Mouse (Mus musculus) granulocyte monocyte progenitor cell, adult 5-6 weeks (primary cell): ENCODE results near the gene Faim. TPM values are rescaled to one million over a fixed set of nuclear protein-coding genes. Genes with fewer than 3 reads are reported as not detected.

Experiments used
- ATAC-seq: replicated peaks from 2 replicates; pipeline ENCODE4 v1.8.0; 2016; ENCODE audit warnings: mild to moderate bottlenecking, moderate TSS enrichment, inconsistent platforms; ENCODE audit not compliant: poor library complexity, severe bottlenecking
- total RNA-seq, 2 experiments: library from RNA; stranded (forward) in 1 of 2; stranded (reverse) in 1 of 2; fragments of 200-712, 200-1000 nt in 1 of 2; fragments of >200 nt in 1 of 2; fragmentation: Nextera tagmentation in 1 of 2; gene quantifications; 2 replicates each; pipeline ENCODE4 v1.2.3; 2014 to 2017

Gene Faim
- total RNA-seq, 2 experiments from 2014 or later: 22.2 to 98.8 TPM

GRCm38 (mm10) chr9:99041994-99042393 is 55.8 kb downstream of the Faim start:
- no peak for ATAC-seq

- no peak for ATAC-seq
Observed at GRCm38 (mm10) chr9:99042641-99043040, 56.5 kb downstream of the Faim start.

GRCm38 (mm10) chr9:99044761-99045160 is 58.6 kb downstream of the Faim start:
- ATAC-seq: no peak

GRCm38 (mm10) chr9:99048724-99049250 is 62.6 kb downstream of the Faim start:
- peak; percentile 84 for ATAC-seq

GRCm38 (mm10) chr9:99049760-99050159 is 63.6 kb downstream of the Faim start:
- ATAC-seq: no peak

Other genes starting within 250 kb of the Faim start
- gene Prr23a1, start 143.9 kb upstream of the Faim start, total RNA-seq (2014; fragmentation: Nextera tagmentation): not detected in 2 replicates
- not detected in 2 replicates for gene Prr23a1, start 143.9 kb upstream of the Faim start, total RNA-seq (2017)
- not detected in 2 replicates for gene Prr23a2, start 129.9 kb upstream of the Faim start, total RNA-seq (2014; fragmentation: Nextera tagmentation)
- gene Prr23a2, start 129.9 kb upstream of the Faim start, total RNA-seq (2017): not detected in 2 replicates
- gene Prr23a3, start 121.6 kb upstream of the Faim start, total RNA-seq (2014; fragmentation: Nextera tagmentation): not detected in 2 replicates
- not detected in 2 replicates for gene Prr23a3, start 121.6 kb upstream of the Faim start, total RNA-seq (2017)
- gene 7420426K07Rik, start 83.3 kb upstream of the Faim start, total RNA-seq (2014; fragmentation: Nextera tagmentation): not detected in 2 replicates
- not detected in 2 replicates for gene 7420426K07Rik, start 83.3 kb upstream of the Faim start, total RNA-seq (2017)
- gene Foxl2, start 31.1 kb upstream of the Faim start, total RNA-seq (2014; fragmentation: Nextera tagmentation): not detected in 2 replicates
- not detected in 2 replicates for gene Foxl2, start 31.1 kb upstream of the Faim start, total RNA-seq (2017)
- gene Gm1123, start 49.3 kb downstream of the Faim start, total RNA-seq (2014; fragmentation: Nextera tagmentation): not detected in 2 replicates
- gene Gm1123, start 49.3 kb downstream of the Faim start, total RNA-seq (2017): not detected in 2 replicates
- gene Pik3cb, start 154.2 kb downstream of the Faim start, total RNA-seq (2014; fragmentation: Nextera tagmentation): 9.9 and 10.5 TPM in 2 replicates
- gene Pik3cb, start 154.2 kb downstream of the Faim start, total RNA-seq (2017): 4.6 and 5.6 TPM in 2 replicates